Mouse (Mus musculus) thymus, adult 18-20 months (tissue): ENCODE measurements around the gene Slc25a51.
"Not testable (repeated sequence)": the region's sequence is repeated elsewhere in the genome, so short reads cannot be mapped to it uniquely, and the experiment has no call there.

Experiments
- DNase-seq, 2 experiments: peaks; one replicate each; pipeline ENCODE4 v3.0.0; 2022; ENCODE audit warnings: mixed read lengths in 2 of 2

Slc25a51 gene

DNA sequence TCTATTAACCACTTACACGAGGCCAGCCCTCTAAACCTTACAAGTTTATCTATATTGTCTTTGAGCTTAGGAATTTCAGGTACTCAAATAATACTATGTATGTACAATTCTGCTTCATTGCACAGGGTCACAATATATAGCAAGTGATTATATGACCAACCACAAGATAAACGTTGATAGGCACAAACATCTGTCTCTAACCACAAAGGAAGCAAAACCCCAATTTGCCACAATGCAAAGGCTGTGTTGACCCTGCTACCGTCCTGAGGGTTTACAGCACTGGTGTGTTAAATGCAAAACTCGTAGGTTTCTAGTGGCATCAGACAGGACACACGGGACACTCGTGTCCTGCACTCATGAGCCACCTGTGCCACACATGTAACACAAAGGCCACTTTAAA is 12.4 kb downstream of the Slc25a51 start:
- DNase-seq = not testable (repeated sequence)

DNA sequence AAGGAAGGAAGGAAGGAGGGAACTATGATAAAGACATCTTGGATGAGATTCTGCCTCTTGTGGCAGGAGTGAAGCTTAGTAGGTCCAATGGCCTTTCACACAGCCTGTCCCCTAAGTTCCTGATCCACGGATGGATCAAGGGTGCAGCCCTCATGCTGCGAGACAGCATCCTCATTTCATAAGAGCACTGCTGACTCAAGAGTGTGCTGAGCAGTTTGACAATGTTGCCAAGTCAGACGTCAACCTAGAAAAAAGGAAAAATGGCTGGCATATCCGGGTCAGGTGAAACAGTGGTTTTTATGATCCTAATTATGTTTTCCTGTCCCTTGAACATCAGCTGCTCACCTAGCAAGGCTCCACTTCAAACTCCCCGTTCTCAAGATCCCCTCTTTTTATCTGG is 14.9 kb downstream of the Slc25a51 start:
- DNase-seq = no peak

DNA sequence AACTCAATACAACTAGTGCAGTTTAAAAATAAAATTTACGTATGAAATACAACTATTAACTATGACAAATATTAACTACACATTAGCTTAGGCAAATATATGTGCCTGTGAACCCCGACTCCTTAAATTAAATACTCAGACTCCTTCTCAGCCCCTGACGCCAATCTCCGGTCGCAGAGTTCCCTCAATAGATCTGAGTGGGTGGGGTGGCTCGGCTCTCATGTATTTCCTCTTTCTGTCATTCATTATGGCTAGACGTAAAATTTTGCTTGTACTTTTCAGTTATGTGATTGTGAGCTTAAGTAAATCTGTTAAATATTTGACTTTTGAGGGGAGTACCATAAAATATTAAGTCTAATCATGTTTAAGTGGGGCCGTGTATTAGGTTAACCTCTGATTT is 15.6 kb downstream of the Slc25a51 start:
- no peak for DNase-seq

DNA sequence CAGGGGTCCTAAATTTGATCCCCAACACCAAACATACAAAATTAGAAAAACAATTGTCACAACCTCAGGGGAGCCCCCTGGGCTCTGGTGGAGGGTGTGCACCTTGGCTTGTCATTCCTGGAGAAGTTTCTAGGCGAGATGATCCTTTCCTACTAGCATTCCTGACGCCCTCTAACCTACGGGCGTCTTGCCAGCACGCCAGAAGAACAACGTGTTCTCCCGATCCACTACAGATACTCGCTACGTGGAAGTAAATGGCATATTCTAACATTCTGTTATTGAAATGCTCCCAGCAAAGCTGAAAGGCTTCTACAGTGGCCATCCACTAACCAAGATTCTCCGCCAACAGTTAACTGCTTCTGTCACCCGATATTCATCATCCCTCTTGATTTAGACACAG is 16.0 kb downstream of the Slc25a51 start:
- DNase-seq = no peak

DNA sequence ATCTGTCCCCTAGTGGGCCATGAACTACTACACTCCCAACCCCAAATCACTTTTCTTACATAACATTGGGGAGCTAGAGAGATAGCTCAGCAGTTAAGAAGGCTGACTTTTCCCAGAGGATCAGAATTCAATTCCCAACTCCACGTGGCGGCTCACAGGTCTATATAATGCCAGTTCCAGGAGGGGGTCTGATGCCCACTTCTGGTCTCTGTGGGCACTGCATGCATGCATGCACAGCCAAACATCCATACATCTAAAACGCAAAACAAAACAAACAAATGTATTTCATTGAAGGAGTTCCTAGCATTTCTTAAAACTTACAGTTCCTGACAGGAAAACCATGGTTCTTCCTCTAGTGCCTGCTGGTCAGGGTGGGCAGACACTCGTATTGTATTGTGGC is 16.5 kb downstream of the Slc25a51 start:
- no peak for DNase-seq

DNA sequence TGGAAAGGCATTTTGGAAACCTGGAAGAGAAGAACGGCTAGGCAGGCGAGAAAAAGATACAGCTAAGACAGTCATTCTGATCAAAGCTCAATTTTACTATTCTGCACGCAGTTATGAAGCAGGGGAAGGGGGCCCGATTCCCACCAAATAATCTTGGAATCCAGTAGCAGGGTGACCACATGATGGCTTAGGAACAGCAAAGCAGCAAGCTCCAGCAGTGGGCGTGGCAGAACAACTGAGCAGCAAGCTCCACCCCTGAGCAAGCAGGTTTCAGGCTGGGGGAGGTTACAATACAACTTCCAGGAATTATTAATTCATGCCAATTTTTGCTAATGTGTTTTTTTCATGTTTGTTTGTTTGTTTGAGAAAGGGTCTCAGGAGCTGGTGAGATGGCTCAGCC is 21.3 kb downstream of the Slc25a51 start:
- not testable (repeated sequence) for DNase-seq

DNA sequence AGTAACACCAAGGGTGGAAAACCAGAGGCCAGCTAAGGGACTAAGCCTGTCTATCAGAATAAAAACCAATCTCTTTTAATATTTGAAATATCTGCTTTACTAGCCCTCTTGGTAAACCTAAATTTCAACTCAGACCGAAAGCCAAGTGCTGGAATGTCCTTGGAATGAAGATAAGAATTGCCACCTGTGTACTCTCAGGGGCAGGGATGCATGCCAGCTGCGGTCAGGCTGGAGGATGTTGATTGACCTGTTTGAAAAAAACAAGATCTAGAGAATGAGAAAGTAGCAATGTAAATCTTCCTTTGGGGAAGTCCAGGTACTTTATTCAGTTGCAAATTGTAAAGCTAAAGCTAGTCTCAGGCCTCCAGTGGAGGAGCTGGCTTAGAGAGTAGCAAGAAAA is 26.4 kb downstream of the Slc25a51 start:
- DNase-seq = not testable (repeated sequence)

DNA sequence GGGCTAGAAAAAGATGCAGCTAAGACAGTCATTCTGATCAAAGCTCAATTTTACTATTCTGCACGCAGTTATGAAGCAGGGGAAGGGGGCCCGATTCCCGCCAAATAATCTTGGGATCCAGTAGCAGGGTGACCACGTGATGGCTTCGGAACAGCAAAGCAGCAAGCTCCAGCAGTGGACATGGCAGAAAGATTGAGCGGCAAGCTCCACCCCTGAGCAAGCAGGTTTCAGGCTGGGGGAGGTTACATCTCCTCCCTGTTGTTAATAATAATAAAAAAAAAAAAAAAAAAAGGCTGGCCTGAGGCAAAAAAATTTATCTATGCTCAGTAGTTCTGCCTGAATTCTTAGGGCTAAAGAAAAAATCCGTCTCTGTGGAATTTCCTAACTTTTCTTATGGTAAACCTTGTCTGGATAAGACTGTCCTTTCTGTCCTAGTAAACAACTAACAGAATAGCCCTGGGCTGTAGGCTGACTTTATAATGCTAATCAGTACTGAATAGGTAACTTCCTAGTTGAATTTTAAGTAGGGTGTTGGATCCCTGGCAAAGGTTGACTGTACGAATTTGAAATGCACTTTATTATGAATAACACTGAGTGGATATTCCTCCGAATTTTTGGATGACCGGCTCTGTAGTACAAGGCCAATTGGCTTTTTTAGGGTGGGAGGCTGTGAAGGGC is 27.5 kb downstream of the Slc25a51 start:
- not testable (repeated sequence) for DNase-seq

DNA sequence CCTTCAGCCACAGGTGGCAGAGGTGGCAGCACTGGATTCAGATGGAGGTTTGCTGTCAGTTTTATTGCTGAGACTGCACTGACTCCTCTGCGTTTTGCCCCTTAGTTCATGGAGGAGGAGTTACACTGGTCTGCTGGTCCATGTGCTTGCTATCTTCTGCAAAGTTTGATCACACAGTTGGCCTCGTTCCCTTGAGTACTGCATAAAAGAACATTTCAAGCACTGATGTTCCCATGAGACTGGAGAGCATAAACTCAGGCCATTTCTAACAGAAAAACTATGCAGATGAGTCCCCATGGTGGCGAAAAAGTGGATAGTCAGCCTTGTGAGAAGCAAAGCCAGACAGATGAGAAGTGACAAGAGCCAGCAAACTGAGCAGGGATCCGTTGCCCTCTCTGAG is 32.0 kb downstream of the Slc25a51 start:
- DNase-seq = no peak

DNA sequence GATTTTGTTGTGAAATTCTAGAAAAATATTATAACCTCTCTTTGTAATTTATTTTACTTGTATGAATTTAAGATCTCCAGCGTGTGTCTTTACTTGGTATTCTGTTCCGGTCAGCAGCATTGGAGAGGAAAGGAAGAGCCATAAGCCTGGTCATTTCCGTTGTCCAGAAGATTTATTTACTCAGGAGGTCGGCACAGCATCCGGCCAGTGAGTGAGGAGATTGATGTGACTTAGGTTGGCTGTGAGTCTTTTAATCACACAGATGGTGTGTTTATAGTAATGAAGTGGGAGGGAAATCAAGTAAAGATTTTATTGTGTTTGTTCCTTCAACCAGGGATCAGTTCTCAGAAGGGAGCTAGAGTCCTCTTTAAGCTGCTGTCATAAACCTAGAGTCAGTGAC is 33.7 kb downstream of the Slc25a51 start:
- no peak for DNase-seq

DNA sequence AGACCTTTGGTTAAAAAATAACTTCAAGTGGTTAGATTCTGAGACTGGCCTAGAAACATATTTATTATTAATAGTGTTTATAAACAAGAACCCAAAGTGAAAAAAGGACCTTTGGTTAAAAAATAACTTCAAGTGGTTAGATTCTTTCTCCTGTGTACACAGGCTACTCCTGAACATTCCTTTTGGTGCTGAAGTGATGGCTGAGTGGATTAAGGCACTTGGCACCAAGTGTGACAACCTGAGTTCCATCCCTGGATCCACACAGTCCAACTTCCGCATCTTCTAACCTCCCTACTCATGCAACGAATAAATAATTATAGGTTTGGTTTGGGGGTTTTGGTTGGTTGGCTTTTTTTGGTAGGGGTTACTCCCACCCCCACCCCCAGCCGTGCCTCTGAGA is 37.3 kb downstream of the Slc25a51 start:
- DNase-seq = no peak

DNA sequence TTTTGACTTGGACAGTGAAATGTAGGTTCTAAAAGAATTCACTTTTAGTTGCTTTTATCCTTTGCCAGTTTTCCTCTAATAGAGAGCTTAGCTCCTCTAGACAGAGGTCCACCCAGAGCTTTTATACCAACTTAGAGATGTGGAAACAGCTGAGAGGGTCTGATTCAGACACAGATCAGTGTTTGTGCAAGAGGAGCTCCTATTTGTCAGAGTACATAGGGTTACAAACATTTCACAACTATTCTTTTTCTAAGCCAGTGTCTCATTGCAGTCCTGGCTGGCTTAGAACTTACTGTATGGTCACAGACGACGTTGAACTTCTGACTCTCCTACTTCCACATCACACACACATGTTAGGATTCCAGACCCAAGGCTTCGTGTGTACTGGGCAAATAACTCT is 51.9 kb downstream of the Slc25a51 start:
- no peak for DNase-seq
